Mouse (Mus musculus) kidney, embryonic 14.5 days (tissue): ENCODE measurements around the gene Uqcc3. TPM values are rescaled to one million over a fixed set of nuclear protein-coding genes. Genes with fewer than 3 reads are reported as not detected.
"Not testable (repeated sequence)": the region's sequence is repeated elsewhere in the genome, so short reads cannot be mapped to it uniquely, and the experiment has no call there.

Experiments used
- ATAC-seq: fragments of 200-750 bp; cut with Nextera tagmentation; 2 replicates; pipeline ENCODE4 v1.8.0; 2017; ENCODE audit warnings: moderate number of reproducible peaks, mild to moderate bottlenecking, moderate TSS enrichment, moderate library complexity; ENCODE audit not compliant: low FRiP score, low TSS enrichment
- H3K27ac ChIP-seq: fragments of 300-500 bp; sonication (generic); 2 replicates; pipeline ENCODE4 v1.5.1; 2014; ENCODE audit warnings: low read depth, mild to moderate bottlenecking, low read length, moderate library complexity, mixed read lengths
- H3K27me3 ChIP-seq: fragments of 300-500 bp; sonication (generic); 2 replicates; pipeline ENCODE4 v1.6.1; 2014; ENCODE audit warnings: mild to moderate bottlenecking, low read length; ENCODE audit not compliant: control insufficient read depth, insufficient read depth
- H3K36me3 ChIP-seq: fragments of 300-500 bp; sonication (generic); 2 replicates; pipeline ENCODE4 v1.6.1; 2014; ENCODE audit warnings: low read length, mixed read lengths; ENCODE audit not compliant: control insufficient read depth, insufficient read depth
- H3K4me1 ChIP-seq: fragments of 300-500 bp; sonication (generic); 2 replicates; pipeline ENCODE4 v1.6.1; 2014; ENCODE audit warnings: low read length, mixed read lengths; ENCODE audit not compliant: control insufficient read depth, insufficient read depth
- H3K4me2 ChIP-seq: fragments of 300-500 bp; sonication (generic); replicated peaks from 2 replicates; pipeline ENCODE4 v1.6.1; 2014; ENCODE audit warnings: low read depth, mild to moderate bottlenecking, low read length
- H3K4me3 ChIP-seq: fragments of 300-500 bp; sonication (generic); 2 replicates; pipeline ENCODE4 v1.5.1; 2014; ENCODE audit warnings: mild to moderate bottlenecking, low read length
- H3K9ac ChIP-seq: fragments of 300-500 bp; sonication (generic); 2 replicates; pipeline ENCODE4 v1.6.1; 2014; ENCODE audit warnings: low read depth, mild to moderate bottlenecking, low read length, moderate library complexity
- H3K9me3 ChIP-seq: fragments of 300-500 bp; sonication (generic); 2 replicates; pipeline ENCODE4 v1.6.1; 2016; ENCODE audit warnings: low read length; ENCODE audit not compliant: control insufficient read depth
- WGBS: fragments of 180-500 bp; shearing (Covaris S2); extraction: QIAGEN DNeasy Blood & Tissue Kit; methylation state at CpG from one replicate; pipeline ENCODE4 v1.1.7; 2014; 5-methylcytosine and 5-hydroxymethylcytosine counted together
- polyA plus RNA-seq: library from polyadenylated mRNA; unstranded; fragments of >200 nt; fragmentation: Nextera tagmentation; extraction: Ambion mirVana; gene quantifications from 2 replicates; pipeline ENCODE4 v1.2.1, GENCODE M21; 2014

Uqcc3 gene
- polyA plus RNA-seq, 1 experiment from 2014 or later, result 63.1 TPM

- peaks cover 18% of the 10 kb centered on the region for H3K4me1 ChIP-seq
- H3K36me3 ChIP-seq, result peaks cover 35% of the 10 kb centered on the region
- peak within 1 kb of the TSS; percentile 91 for H3K9ac ChIP-seq
- peak; percentile 98 for ATAC-seq
- no peaks in the 10 kb centered on the region for H3K9me3 ChIP-seq
- H3K4me2 ChIP-seq, result peak within 1 kb of the TSS; percentile 81
- H3K27me3 ChIP-seq, result no peaks in the 10 kb centered on the region
- WGBS, result under 1% methylated on average over 51 of the region's 53 CpGs
- H3K4me3 ChIP-seq, result peak within 1 kb of the TSS; percentile 75
- peak within 1 kb of the TSS; percentile 82 for H3K27ac ChIP-seq
These were observed 17.3 kb upstream of the Uqcc3 start, which contains the start of gene Ganab for GRCm38 (mm10) chr19:8897865-8898495. Gene Ganab, plus strand, starts transcription at chr19:8898071.

- Histone ChIP-seq H3K36me3 (peaks cover 30% of the 10 kb centered on the region), H3K4me3 (peak overlapping the region; percentile 75), H3K4me2 (peak overlapping the region; percentile 46), H3K9ac (peak overlapping the region; percentile 91), H3K27ac (peak overlapping the region; percentile 74), H3K4me1 (peaks cover 18% of the 10 kb centered on the region)
- 25% methylated on average over 21 of the region's 21 CpGs for WGBS
- H3K9me3 ChIP-seq, H3K27me3 ChIP-seq: not testable (repeated sequence)
- peak; percentile 43 for ATAC-seq
These were observed 16.6 kb upstream of the Uqcc3 start for GRCm38 (mm10) chr19:8897211-8897864.

GRCm38 (mm10) chr19:8896231-8896630 is 15.5 kb upstream of the Uqcc3 start:
- H3K36me3 ChIP-seq, result peaks cover 24% of the 10 kb centered on the region
- not testable (repeated sequence) for H3K4me2 ChIP-seq, H3K9me3 ChIP-seq, H3K4me3 ChIP-seq, H3K27me3 ChIP-seq, H3K27ac ChIP-seq, ATAC-seq, H3K9ac ChIP-seq
- WGBS, result 80% methylated on average over 5 of the region's 5 CpGs
- H3K4me1 ChIP-seq, result peaks cover 18% of the 10 kb centered on the region

GRCm38 (mm10) chr19:8895397-8895960 is 14.8 kb upstream of the Uqcc3 start:
- no peak for ATAC-seq
- Histone ChIP-seq H3K27ac (no peak overlapping the region), H3K4me2 (no peak overlapping the region), H3K9ac (no peak overlapping the region), H3K27me3 (no peaks in the 10 kb centered on the region), H3K36me3 (peaks cover 32% of the 10 kb centered on the region), H3K9me3 (no peaks in the 10 kb centered on the region), H3K4me3 (no peak overlapping the region), H3K4me1 (peaks cover 18% of the 10 kb centered on the region)
- WGBS, result 90% methylated on average over 9 of the region's 9 CpGs

GRCm38 (mm10) chr19:8892829-8893766 is 12.4 kb upstream of the Uqcc3 start, which contains the start of gene Ints5:
Gene Ints5, plus strand, starts transcription at chr19:8893005.
- 3% methylated on average over 54 of the region's 54 CpGs for WGBS
- peak within 1 kb of the TSS; percentile 93 for H3K9ac ChIP-seq
- ATAC-seq, result peak; percentile 50; the same call in 1 of the 2 replicates

GRCm38 (mm10) chr19:8888511-8889385 is 8.0 kb upstream of the Uqcc3 start, which contains the start of the genes 1810009A15Rik and Gm49416:
Gene 1810009A15Rik, plus strand, starts transcription at chr19:8888853.
Gene Gm49416, plus strand, starts transcription at chr19:8888926.
- Histone ChIP-seq H3K4me3 (peak within 1 kb of the TSS; percentile 56), H3K27ac (peak within 1 kb of the TSS; percentile 87), H3K4me2 (peak within 1 kb of the TSS; percentile 66), H3K36me3 (peaks cover 13% of the 10 kb centered on the region; the same call in 1 of the 2 replicates), H3K4me1 (peaks cover 10% of the 10 kb centered on the region; the same call in 1 of the 2 replicates), H3K9ac (peak within 1 kb of the TSS; percentile 86), H3K9me3 (no peaks in the 10 kb centered on the region), H3K27me3 (no peaks in the 10 kb centered on the region)
- peak; percentile 92 for ATAC-seq
- 1% methylated on average over 58 of the region's 58 CpGs for WGBS

More at GRCm38 (mm10) chr19:8892829-8893766, 12.4 kb upstream of the Uqcc3 start, which contains the start of gene Ints5:
- peak within 1 kb of the TSS; percentile 79 for H3K4me2 ChIP-seq
- H3K36me3 ChIP-seq, result peaks cover 35% of the 10 kb centered on the region
- H3K4me3 ChIP-seq, result peak within 1 kb of the TSS; percentile 96
- H3K4me1 ChIP-seq, result peaks cover 12% of the 10 kb centered on the region
- no peaks in the 10 kb centered on the region for H3K9me3 ChIP-seq
- H3K27me3 ChIP-seq, result no peaks in the 10 kb centered on the region
- H3K27ac ChIP-seq, result peak within 1 kb of the TSS; percentile 89

GRCm38 (mm10) chr19:8887585-8888463 is 7.1 kb upstream of the Uqcc3 start:
- peak overlapping the region; percentile 66 for H3K4me2 ChIP-seq
- peak overlapping the region; percentile 87 for H3K27ac ChIP-seq
- WGBS, result 14% methylated on average over 19 of the region's 19 CpGs
- no peak for ATAC-seq
- H3K9ac ChIP-seq, result peak overlapping the region; percentile 86
- peaks cover 13% of the 10 kb centered on the region; the same call in 1 of the 2 replicates for H3K36me3 ChIP-seq
- peaks cover 10% of the 10 kb centered on the region; the same call in 1 of the 2 replicates for H3K4me1 ChIP-seq
- no peaks in the 10 kb centered on the region for H3K27me3 ChIP-seq
- peak overlapping the region; percentile 56 for H3K4me3 ChIP-seq
- H3K9me3 ChIP-seq, result no peaks in the 10 kb centered on the region
